Mouse (Mus musculus): ENCODE results near the gene Mapkapk5.

Mapkapk5 gene

GRCm38 (mm10) chr5:121545793-121546529 lies at the start of gene Mapkapk5:
TSS of gene Mapkapk5 (minus strand) at chr5:121545905.
- DNase-seq = peak; percentile 96 to 98

- DNase-seq = no peak
Observed at GRCm38 (mm10) chr5:121594714-121595313, 49.1 kb upstream of the Mapkapk5 start.

GRCm38 (mm10) chr5:121593451-121594401 lies 48.0 kb upstream of the Mapkapk5 start, which contains the start of gene Aldh2:
TSS of gene Aldh2 (minus strand) at chr5:121593824.
- peak; percentile 95 to 96 for DNase-seq

GRCm38 (mm10) chr5:121592816-121593407 lies 47.2 kb upstream of the Mapkapk5 start:
- peak in 1 of 2 experiments; percentile 47 for DNase-seq

GRCm38 (mm10) chr5:121592064-121592815 lies 46.5 kb upstream of the Mapkapk5 start:
- DNase-seq = peak in 1 of 2 experiments; percentile 44

- no peak for DNase-seq
Observed at GRCm38 (mm10) chr5:121591417-121592063, 45.8 kb upstream of the Mapkapk5 start.

GRCm38 (mm10) chr5:121589928-121590327 lies 44.2 kb upstream of the Mapkapk5 start:
- DNase-seq = no peak

GRCm38 (mm10) chr5:121586400-121587039 lies 40.8 kb upstream of the Mapkapk5 start:
- DNase-seq = peak; percentile 56 to 61

GRCm38 (mm10) chr5:121585699-121586098 lies 40.0 kb upstream of the Mapkapk5 start:
- no peak for DNase-seq

- DNase-seq = no peak
Observed at GRCm38 (mm10) chr5:121585005-121585404, 39.3 kb upstream of the Mapkapk5 start.

- DNase-seq = peak; percentile 98
Observed at GRCm38 (mm10) chr5:121583765-121584501, 38.2 kb upstream of the Mapkapk5 start.

GRCm38 (mm10) chr5:121581945-121582344 lies 36.2 kb upstream of the Mapkapk5 start:
- peak in 1 of 2 experiments; percentile 23 for DNase-seq

- DNase-seq = no peak
Observed at GRCm38 (mm10) chr5:121576927-121577488, 31.3 kb upstream of the Mapkapk5 start.

- no peak for DNase-seq
Observed at GRCm38 (mm10) chr5:121575867-121576266, 30.2 kb upstream of the Mapkapk5 start.

- DNase-seq = no peak
Observed at GRCm38 (mm10) chr5:121574145-121574544, 28.4 kb upstream of the Mapkapk5 start.

- DNase-seq = peak; percentile 31 to 59
Observed at GRCm38 (mm10) chr5:121570787-121571186, 25.1 kb upstream of the Mapkapk5 start.

- no peak for DNase-seq
Observed at GRCm38 (mm10) chr5:121569881-121570420, 24.2 kb upstream of the Mapkapk5 start.

GRCm38 (mm10) chr5:121566035-121566681 lies 20.5 kb upstream of the Mapkapk5 start:
- DNase-seq = peak; percentile 70 to 84

GRCm38 (mm10) chr5:121564468-121564895 lies 18.8 kb upstream of the Mapkapk5 start:
- DNase-seq = peak; percentile 89 to 96
